ENCODE assay signal across 8 mouse cellular contexts in genomic region chr19:28365897-28366296, GRCm38 (mm10).
DNase-seq lines count a peak whose midpoint lies in the region; ATAC-seq and TF ChIP-seq lines count a peak whose summit lies in the region.
"Had no signal": no experiment of that assay in that cellular context is flagged by ENCODE, and none has a peak within 500 bp of the region (broad histone marks: within the 10 kb centered on the region; RNA-seq: fewer than 3 reads in every experiment).

No protein-coding gene starts in this region.

- H3K9me3 ChIP-seq in liver, postnatal 0 days (ENCODE audit: low read length): no peaks in the 10 kb centered on the region
- H3K9me3 ChIP-seq: heart, embryonic 15.5 days had no signal

- ATAC-seq in Patski: no peak
- ATAC-seq in liver, postnatal 0 days: no peak

- DNase-seq in left cerebral cortex, postnatal 4 days: peak; percentile 44
- DNase-seq in left cerebral cortex, adult 8-10 months (ENCODE audit: low spot score in 2 of 2): no peak
- no peak for DNase-seq in Patski (ENCODE audit: low read depth, low spot score)
- DNase-seq in c-Kit-positive CD71-positive TER-119-negative erythroid progenitor cells, embryonic 14.5 days (ENCODE audit: low read depth): peak; percentile 14
- peak; percentile 49 for DNase-seq in liver, postnatal 0 days
- DNase-seq in ovary, adult 18-20 months (ENCODE audit: low spot score): no peak

- no peaks in the 10 kb centered on the region for H3K4me1 ChIP-seq in liver, postnatal 0 days (ENCODE audit: insufficient read depth)
- H3K4me1 ChIP-seq in testis, adult 2 months (ENCODE audit: control insufficient read depth, insufficient read depth, low read length): no peaks in the 10 kb centered on the region
- H3K4me1 ChIP-seq: heart, embryonic 15.5 days had no signal

- in situ Hi-C loops in Patski (cut with MboI; ENCODE audit: low pct_unique_long_range_greater_than_20kb): loop anchor here (10.0 kb wide), 1 partner anchor 201 kb away; no protein-coding TSS in a partner anchor

- no peak overlapping the region for H3K27ac ChIP-seq in liver, postnatal 0 days (ENCODE audit: low read depth)
- no peak overlapping the region for H3K27ac ChIP-seq in testis, adult 2 months (ENCODE audit: control insufficient read depth, insufficient read depth, low read depth, low read length)
- H3K27ac ChIP-seq: heart, embryonic 15.5 days had no signal

- TF ChIP-seq CTCF in Patski (IDR thresholded peaks at IDR 0.05): peak; percentile 73
- peak; percentile 85 for TF ChIP-seq CTCF in liver, postnatal 0 days (IDR thresholded peaks at IDR 0.05; ENCODE audit: low read depth)
- TF ChIP-seq CTCF in testis, adult 2 months (IDR thresholded peaks at IDR 0.05; ENCODE audit: control insufficient read depth, insufficient read depth, insufficient replicate concordance, low read depth, low read length): peak; percentile 90

- no peaks in the 10 kb centered on the region for H3K36me3 ChIP-seq in liver, postnatal 0 days (replicated peaks; ENCODE audit: insufficient read depth, low read length)
- no peaks in the 10 kb centered on the region for H3K36me3 ChIP-seq in testis, adult 2 months (ENCODE audit: control insufficient read depth, insufficient read depth, low read length)
- H3K36me3 ChIP-seq: heart, embryonic 15.5 days had no signal

- CTCF ChIA-PET in Patski (lab: Charles Lee): interaction anchor here (1.1 kb wide), 1 partner anchor 10 kb away, joined by 3 read pairs; no protein-coding TSS in a partner anchor

- intact Hi-C loops in left cerebral cortex, postnatal 4 days (cut with DNase I): no loop called here

- no peak for TF ChIP-seq POLR2A in testis, adult 2 months (IDR thresholded peaks at IDR 0.05; ENCODE audit: control insufficient read depth, low read depth, low read length)

- no peak overlapping the region for H3K4me2 ChIP-seq in liver, postnatal 0 days (ENCODE audit: low read depth, low read length)
- H3K4me2 ChIP-seq: heart, embryonic 15.5 days had no signal

- POLR2A ChIA-PET in Patski (lab: Charles Lee): no interaction called here

- TF ChIP-seq EP300 in liver, postnatal 0 days (IDR thresholded peaks at IDR 0.05; ENCODE audit: low read depth): no peak

- 47% methylated on average over 7 of the region's 7 CpGs for WGBS in liver, postnatal 0 days (ENCODE audit: insufficient replicate concordance)

- H3K4me3 ChIP-seq in liver, postnatal 0 days (ENCODE audit: low read depth, low read length): no peak overlapping the region
- no peak overlapping the region for H3K4me3 ChIP-seq in testis, adult 2 months (ENCODE audit: control insufficient read depth, low read depth, low read length)
- H3K4me3 ChIP-seq: heart, embryonic 15.5 days had no signal

- no peak overlapping the region for H3K9ac ChIP-seq in liver, postnatal 0 days (replicated peaks)
- H3K9ac ChIP-seq: heart, embryonic 15.5 days had no signal

- H3K27me3 ChIP-seq in Patski: no peaks in the 10 kb centered on the region
- no peaks in the 10 kb centered on the region for H3K27me3 ChIP-seq in liver, postnatal 0 days (ENCODE audit: insufficient read depth, low read length)
- no peaks in the 10 kb centered on the region for H3K27me3 ChIP-seq in testis, adult 2 months (ENCODE audit: control insufficient read depth, insufficient read depth, low read length)
- H3K27me3 ChIP-seq: heart, embryonic 15.5 days had no signal

Comparison
In these comparisons a context has a peak if more than half of its experiments do, and no peak if none do; other contexts are left out.
1. DNase-seq: peak in left cerebral cortex, postnatal 4 days (single experiment), c-Kit-positive CD71-positive TER-119-negative erythroid progenitor cells, embryonic 14.5 days (single experiment) and liver, postnatal 0 days (single experiment); none in left cerebral cortex, adult 8-10 months (0 of 2), Patski (single experiment) and ovary, adult 18-20 months (single experiment).
2. Peak in every context shown above with its lines, with median percentiles within 50 percentile points of each other: CTCF ChIP-seq.